Mouse (Mus musculus) neural tube, embryonic 12.5 days (tissue): ENCODE measurements around the gene Rgs3. TPM values are rescaled to one million over a fixed set of nuclear protein-coding genes. Genes with fewer than 3 reads are reported as not detected.

Experiments used
- ATAC-seq: fragments of 200-750 bp; cut with Nextera tagmentation; 2 replicates; pipeline ENCODE4 v1.8.0; 2017; ENCODE audit warnings: low read depth, mild to moderate bottlenecking, moderate TSS enrichment, moderate library complexity; ENCODE audit not compliant: low FRiP score
- H3K27ac ChIP-seq: fragments of 300-500 bp; sonication (generic); 2 replicates; pipeline ENCODE4 v1.5.1; 2016
- H3K27me3 ChIP-seq: fragments of 300-500 bp; sonication (generic); replicated peaks from 2 replicates; pipeline ENCODE4 v1.6.1; 2016; ENCODE audit warnings: mild to moderate bottlenecking
- H3K36me3 ChIP-seq: fragments of 300-500 bp; sonication (generic); 2 replicates; pipeline ENCODE4 v1.6.1; 2016; ENCODE audit warnings: mild to moderate bottlenecking
- H3K4me1 ChIP-seq: fragments of 300-500 bp; sonication (generic); 2 replicates; pipeline ENCODE4 v1.6.1; 2016
- H3K4me2 ChIP-seq: fragments of 300-500 bp; sonication (generic); replicated peaks from 2 replicates; pipeline ENCODE4 v1.6.1; 2016; ENCODE audit warnings: mild to moderate bottlenecking
- H3K4me3 ChIP-seq: fragments of 300-500 bp; sonication (generic); 2 replicates; pipeline ENCODE4 v1.5.1; 2016
- H3K9ac ChIP-seq: fragments of 300-500 bp; sonication (generic); 2 replicates; pipeline ENCODE4 v1.6.1; 2016; ENCODE audit warnings: mild to moderate bottlenecking
- H3K9me3 ChIP-seq: fragments of 300-500 bp; sonication (generic); 2 replicates; pipeline ENCODE4 v1.6.1; 2016; ENCODE audit warnings: mild to moderate bottlenecking
- WGBS: fragments of 180-500 bp; shearing (Covaris S2); methylation state at CpG from one replicate; pipeline ENCODE4 v1.1.7; 2016; 5-methylcytosine and 5-hydroxymethylcytosine counted together
- polyA plus RNA-seq: library from polyadenylated mRNA; unstranded; fragments of >200 nt; fragmentation: Nextera tagmentation; extraction: Ambion mirVana; gene quantifications from 2 replicates; pipeline ENCODE4 v1.2.1, GENCODE M21; 2016

The Rgs3 gene
- 77.2 and 77.3 TPM in 2 replicates for polyA plus RNA-seq

DNA sequence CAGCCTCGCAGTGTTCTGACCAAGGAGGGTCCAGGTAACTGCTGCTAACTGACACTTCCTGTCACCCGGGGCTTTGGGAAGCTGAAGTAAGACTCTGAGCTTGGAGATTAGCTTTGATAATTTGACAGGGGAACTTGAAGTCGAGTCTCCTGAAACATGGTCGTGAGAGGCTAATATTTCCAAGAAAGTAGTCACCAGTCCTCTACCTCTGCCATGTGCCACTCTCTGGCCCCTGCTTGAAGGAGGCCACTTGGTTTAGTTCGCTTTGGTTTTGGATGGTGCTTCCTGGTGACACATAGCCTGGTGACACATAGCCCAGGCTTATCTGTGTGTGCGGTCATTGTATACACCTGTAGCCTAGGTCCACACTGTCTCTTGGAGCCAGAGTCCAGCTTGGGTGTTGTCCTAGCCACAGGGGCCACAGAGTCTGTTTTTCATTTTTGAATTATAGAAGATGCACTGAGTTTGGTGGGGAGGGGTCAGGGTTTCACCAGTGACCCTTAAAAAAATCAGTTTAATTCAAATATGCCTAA, at the start of gene Rgs3:
TSS of gene Rgs3 (plus strand) at position 51 of the 533 bp plus-strand sequence.
- Histone ChIP-seq H3K9me3 (no peaks in the 10 kb centered on the region), H3K4me1 (peaks cover 9% of the 10 kb centered on the region; the same call in 1 of the 2 replicates), H3K4me3 (no peak within 1 kb of the TSS), H3K9ac (no peak within 1 kb of the TSS), H3K27ac (no peak within 1 kb of the TSS), H3K36me3 (no peaks in the 10 kb centered on the region), H3K27me3 (no peaks in the 10 kb centered on the region), H3K4me2 (no peak within 1 kb of the TSS)
- no peak for ATAC-seq
- 68% methylated on average over 6 of the region's 6 CpGs for WGBS

GRCm38 (mm10) chr4:62509946-62510345, 49.7 kb upstream of the Rgs3 start:
- 92% methylated on average over 11 of the region's 11 CpGs for WGBS
- Histone ChIP-seq H3K4me2 (no peak overlapping the region), H3K27me3 (no peaks in the 10 kb centered on the region), H3K27ac (no peak overlapping the region), H3K4me3 (no peak overlapping the region), H3K36me3 (peaks cover 65% of the 10 kb centered on the region), H3K4me1 (0 out of 2 replicates have a peak, but pooled peaks cover 4% of the 10 kb centered on the region), H3K9me3 (no peaks in the 10 kb centered on the region), H3K9ac (no peak overlapping the region)
- no peak for ATAC-seq

GRCm38 (mm10) chr4:62513998-62514506, 45.6 kb upstream of the Rgs3 start:
- H3K36me3 ChIP-seq, result peaks cover 50% of the 10 kb centered on the region
- WGBS, result 57% methylated on average over 11 of the region's 11 CpGs
- ATAC-seq, result no peak
- H3K4me2 ChIP-seq, result no peak overlapping the region
- peaks cover 12% of the 10 kb centered on the region for H3K4me1 ChIP-seq
- no peak overlapping the region for H3K27ac ChIP-seq
- no peak overlapping the region for H3K4me3 ChIP-seq
- no peaks in the 10 kb centered on the region for H3K27me3 ChIP-seq
- no peaks in the 10 kb centered on the region for H3K9me3 ChIP-seq
- no peak overlapping the region for H3K9ac ChIP-seq

DNA sequence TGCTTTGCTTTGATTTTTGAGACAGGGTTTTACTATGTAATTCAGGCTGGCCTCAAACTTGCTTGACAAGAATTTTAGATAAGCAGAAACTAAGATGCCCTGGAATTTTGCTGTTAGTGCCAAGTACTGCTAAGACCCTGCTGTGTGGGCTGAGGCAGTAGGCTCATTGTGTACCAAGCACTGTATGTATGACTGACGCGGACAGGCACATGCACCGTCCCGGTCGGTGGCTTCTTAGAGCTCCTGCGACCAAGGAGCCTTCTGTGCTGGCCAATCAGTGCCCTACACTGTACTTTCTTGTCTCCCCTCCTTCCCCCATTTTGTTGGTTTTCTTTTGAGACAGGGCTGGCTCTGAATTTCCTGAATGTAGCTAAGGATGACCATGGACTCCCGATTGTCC, 44.7 kb upstream of the Rgs3 start:
- Histone ChIP-seq H3K9ac (no peak overlapping the region), H3K9me3 (no peaks in the 10 kb centered on the region), H3K4me1 (peaks cover 14% of the 10 kb centered on the region), H3K27me3 (no peaks in the 10 kb centered on the region), H3K27ac (no peak overlapping the region), H3K4me2 (no peak overlapping the region), H3K36me3 (peaks cover 40% of the 10 kb centered on the region), H3K4me3 (no peak overlapping the region)
- no peak for ATAC-seq
- WGBS, result 93% methylated on average over 7 of the region's 7 CpGs

DNA sequence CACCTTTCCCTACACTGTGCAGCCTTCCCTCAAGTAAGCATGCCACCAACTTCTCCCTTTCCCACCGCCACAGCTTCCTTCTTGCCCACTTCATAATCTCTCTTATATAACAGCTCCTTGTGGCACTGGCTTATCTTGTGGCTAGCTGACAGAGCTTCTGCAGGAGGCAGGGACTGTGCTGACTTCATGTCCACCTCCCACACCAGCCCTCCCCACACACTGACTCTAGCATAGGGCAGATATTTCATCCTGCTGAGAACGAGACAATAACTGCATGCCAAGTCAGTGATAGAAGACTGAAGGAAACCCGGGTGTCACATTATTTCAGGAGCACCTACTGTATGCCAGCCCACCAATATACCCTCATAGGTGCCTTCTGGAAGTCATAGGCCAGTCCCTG, 44.2 kb upstream of the Rgs3 start:
- Histone ChIP-seq H3K27me3 (no peaks in the 10 kb centered on the region), H3K4me1 (peaks cover 14% of the 10 kb centered on the region), H3K4me2 (no peak overlapping the region), H3K9me3 (no peaks in the 10 kb centered on the region), H3K9ac (no peak overlapping the region), H3K4me3 (no peak overlapping the region), H3K36me3 (peaks cover 35% of the 10 kb centered on the region), H3K27ac (no peak overlapping the region)
- WGBS, result 78% methylated on average over 3 of the region's 3 CpGs
- no peak for ATAC-seq

GRCm38 (mm10) chr4:62516079-62516478, 43.6 kb upstream of the Rgs3 start:
- no peak overlapping the region for H3K4me2 ChIP-seq
- 55% methylated on average over 2 of the region's 2 CpGs for WGBS
- no peak for ATAC-seq
- peaks cover 30% of the 10 kb centered on the region for H3K36me3 ChIP-seq
- H3K4me1 ChIP-seq, result peaks cover 14% of the 10 kb centered on the region
- no peak overlapping the region for H3K4me3 ChIP-seq
- no peaks in the 10 kb centered on the region for H3K27me3 ChIP-seq
- no peak overlapping the region for H3K9ac ChIP-seq
- no peaks in the 10 kb centered on the region for H3K9me3 ChIP-seq
- no peak overlapping the region for H3K27ac ChIP-seq

- Histone ChIP-seq H3K27me3 (no peaks in the 10 kb centered on the region), H3K4me2 (no peak overlapping the region), H3K36me3 (peaks cover 25% of the 10 kb centered on the region), H3K27ac (no peak overlapping the region), H3K4me3 (no peak overlapping the region), H3K4me1 (peaks cover 14% of the 10 kb centered on the region), H3K9ac (no peak overlapping the region), H3K9me3 (no peaks in the 10 kb centered on the region)
- no peak for ATAC-seq
- WGBS, result 83% methylated on average over 1 of the region's 1 CpGs
Observed at GRCm38 (mm10) chr4:62516579-62516978, 43.1 kb upstream of the Rgs3 start.

DNA sequence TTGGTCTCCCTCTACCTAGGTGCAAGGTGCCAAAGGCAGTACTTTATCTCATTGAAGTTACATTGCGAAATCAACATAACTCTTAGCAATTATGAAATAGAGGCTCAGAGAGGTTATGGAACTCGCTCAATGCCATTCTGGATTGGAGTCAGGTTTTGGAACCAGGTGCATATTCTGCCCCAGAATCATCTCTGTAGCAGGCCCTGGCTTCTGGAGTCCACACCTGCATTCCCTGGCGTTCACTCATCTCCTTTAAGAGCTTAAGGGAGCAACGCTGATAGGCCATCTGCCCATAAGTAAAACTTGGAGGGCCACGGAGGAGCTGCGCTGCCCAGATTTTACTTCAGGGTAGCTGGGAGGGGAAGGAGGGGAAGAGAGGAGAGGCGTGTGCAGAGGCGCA, 42.6 kb upstream of the Rgs3 start:
- H3K27ac ChIP-seq, result no peak overlapping the region
- H3K9ac ChIP-seq, result no peak overlapping the region
- no peak overlapping the region for H3K4me2 ChIP-seq
- no peaks in the 10 kb centered on the region for H3K9me3 ChIP-seq
- H3K4me3 ChIP-seq, result no peak overlapping the region
- H3K4me1 ChIP-seq, result peaks cover 14% of the 10 kb centered on the region
- no peaks in the 10 kb centered on the region for H3K27me3 ChIP-seq
- peaks cover 20% of the 10 kb centered on the region for H3K36me3 ChIP-seq
- no peak for ATAC-seq
- WGBS, result 91% methylated on average over 8 of the region's 8 CpGs

GRCm38 (mm10) chr4:62517538-62518415, 41.9 kb upstream of the Rgs3 start:
- H3K9ac ChIP-seq, result no peak overlapping the region
- H3K4me3 ChIP-seq, result no peak overlapping the region
- H3K9me3 ChIP-seq, result no peaks in the 10 kb centered on the region
- no peak overlapping the region for H3K27ac ChIP-seq
- no peaks in the 10 kb centered on the region for H3K27me3 ChIP-seq
- WGBS, result 90% methylated on average over 10 of the region's 10 CpGs
- no peak overlapping the region for H3K4me2 ChIP-seq
- ATAC-seq, result no peak
- peaks cover 14% of the 10 kb centered on the region for H3K4me1 ChIP-seq
- peaks cover 19% of the 10 kb centered on the region for H3K36me3 ChIP-seq

DNA sequence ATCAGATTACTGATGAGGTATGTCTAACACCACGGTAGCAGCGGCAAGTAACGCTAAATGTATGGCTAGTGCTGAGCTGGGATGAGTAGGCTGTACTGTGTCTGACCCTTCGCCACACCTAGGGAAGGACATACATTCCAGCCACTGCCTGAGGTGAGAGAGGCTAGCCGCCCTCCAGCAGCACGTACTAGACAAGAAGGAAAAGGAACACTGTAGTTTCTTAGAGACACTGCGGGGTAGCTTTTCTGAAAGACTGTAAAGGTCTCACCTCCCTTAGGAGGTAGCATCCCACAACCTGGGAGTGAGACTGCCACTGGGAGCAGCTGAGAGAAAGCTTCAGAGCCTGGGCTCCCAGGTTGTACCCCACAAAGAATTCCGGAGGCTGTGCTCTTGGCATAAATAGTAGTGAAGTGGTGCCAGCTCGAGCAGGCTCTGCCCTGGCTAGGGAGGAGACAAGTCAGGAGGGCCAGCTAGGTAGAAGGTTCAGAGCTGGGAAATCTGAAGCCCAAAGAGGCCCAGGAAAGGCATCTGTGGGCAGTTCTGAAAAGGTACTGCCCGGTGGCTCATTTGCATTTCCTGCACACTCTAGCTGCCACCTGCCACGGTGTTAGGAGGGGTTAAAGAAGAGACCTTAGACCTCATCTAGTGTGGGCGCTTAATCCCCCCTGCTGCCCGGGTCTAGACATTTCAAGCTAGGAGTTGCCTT, 41.1 kb upstream of the Rgs3 start:
- Histone ChIP-seq H3K4me2 (peak overlapping the region; percentile 82), H3K9me3 (no peaks in the 10 kb centered on the region), H3K4me1 (peaks cover 17% of the 10 kb centered on the region), H3K4me3 (peak overlapping the region; percentile 9; the same call in 1 of the 2 replicates), H3K27ac (no peak overlapping the region), H3K36me3 (peaks cover 12% of the 10 kb centered on the region; the same call in 1 of the 2 replicates), H3K27me3 (no peaks in the 10 kb centered on the region), H3K9ac (peak overlapping the region; percentile 78)
- no peak for ATAC-seq
- WGBS, result 58% methylated on average over 13 of the region's 13 CpGs

DNA sequence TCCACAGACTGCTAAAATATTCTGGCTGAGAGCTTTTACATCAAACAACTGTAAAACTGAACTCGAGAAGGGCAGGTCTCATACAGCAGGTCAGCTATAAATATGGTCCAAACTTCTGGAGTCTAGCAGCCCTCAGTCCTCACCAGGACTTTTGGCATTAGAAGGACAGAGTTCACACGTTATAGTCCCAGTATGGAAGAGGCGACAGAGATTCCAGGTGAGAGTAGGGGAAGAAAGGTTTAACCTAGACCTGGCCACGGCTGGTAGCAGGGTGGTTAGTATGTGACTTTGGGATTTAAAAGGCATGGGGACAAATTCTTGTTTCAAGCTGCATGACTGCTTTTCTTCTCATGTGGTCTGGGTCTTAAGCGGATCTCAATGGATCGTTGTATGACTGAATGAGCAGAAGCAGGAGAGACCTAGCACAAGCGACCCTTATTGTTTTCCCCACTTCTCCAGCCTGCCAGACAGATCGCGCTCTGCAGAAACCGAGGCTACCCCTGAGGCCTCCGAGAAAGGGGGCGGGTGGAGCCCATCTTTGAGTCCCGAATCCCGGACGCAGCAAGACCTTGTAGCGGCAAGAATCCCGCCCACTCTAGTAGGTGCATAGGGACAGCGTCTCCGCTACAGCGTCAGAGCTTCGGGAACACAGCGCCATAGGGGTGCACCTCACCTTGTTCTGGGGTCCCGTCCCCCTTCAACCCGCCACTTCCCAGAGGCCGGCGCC, 40.4 kb upstream of the Rgs3 start:
- peak; percentile 73 for ATAC-seq
- no peaks in the 10 kb centered on the region for H3K27me3 ChIP-seq
- H3K4me1 ChIP-seq, result peaks cover 20% of the 10 kb centered on the region
- 0 out of 2 replicates have a peak overlapping the region, but pooled peaks have one; percentile 59 for H3K27ac ChIP-seq
- H3K4me2 ChIP-seq, result peak overlapping the region; percentile 82
- peak overlapping the region; percentile 78 for H3K9ac ChIP-seq
- H3K4me3 ChIP-seq, result peak overlapping the region; percentile 71
- H3K36me3 ChIP-seq, result 0 out of 2 replicates have a peak, but pooled peaks cover 7% of the 10 kb centered on the region
- WGBS, result 2% methylated on average over 26 of the region's 26 CpGs
- H3K9me3 ChIP-seq, result no peaks in the 10 kb centered on the region
